Mouse (Mus musculus): ENCODE measurements around the gene Cnmd.
A peak's percentile ranks its signal among the peaks of the same experiment; 100 is the strongest.

The Cnmd gene

DNA sequence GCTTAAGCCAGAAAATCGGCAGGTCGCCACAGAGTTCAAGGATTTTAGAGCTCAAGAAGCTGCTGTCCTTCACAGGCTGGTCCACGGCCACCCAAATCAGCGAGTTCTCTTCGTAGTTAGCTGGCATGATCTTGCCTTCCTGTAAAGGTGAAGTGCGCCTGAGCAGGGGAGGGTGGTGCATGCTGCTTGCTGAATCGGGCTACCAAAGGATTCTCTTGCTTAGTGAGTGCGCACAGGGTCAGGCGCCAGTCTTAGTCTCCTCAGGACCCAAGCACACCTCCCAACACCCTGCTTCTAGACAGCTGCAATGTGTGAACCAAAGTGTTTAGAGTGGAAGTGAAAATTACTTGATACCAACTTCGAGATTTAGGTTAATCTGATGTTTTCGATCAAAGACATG lies 16.6 kb downstream of the Cnmd start:
- DNase-seq (ENCODE audit: low read depth, low spot score) = no peak

DNA sequence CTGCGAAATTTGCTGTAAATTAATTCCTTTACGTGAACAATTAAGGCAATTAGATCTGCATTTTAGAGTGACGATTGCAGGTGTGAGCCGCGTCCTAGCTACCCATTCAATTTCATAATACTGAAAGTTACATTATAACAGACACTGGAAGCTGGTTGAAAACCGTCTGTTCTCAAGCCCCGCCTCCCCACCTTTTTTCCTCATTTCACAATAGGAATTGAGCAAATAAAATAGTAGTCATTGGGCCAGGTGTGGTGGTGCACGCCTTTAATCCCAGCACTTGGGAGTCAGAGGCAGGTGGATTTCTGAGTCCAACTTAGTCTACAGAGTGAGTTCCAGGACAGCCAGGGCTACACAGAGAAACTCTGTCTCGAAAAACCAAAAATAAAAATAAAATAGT lies 19.9 kb downstream of the Cnmd start:
- DNase-seq (ENCODE audit: low read depth, low spot score) = no peak

DNA sequence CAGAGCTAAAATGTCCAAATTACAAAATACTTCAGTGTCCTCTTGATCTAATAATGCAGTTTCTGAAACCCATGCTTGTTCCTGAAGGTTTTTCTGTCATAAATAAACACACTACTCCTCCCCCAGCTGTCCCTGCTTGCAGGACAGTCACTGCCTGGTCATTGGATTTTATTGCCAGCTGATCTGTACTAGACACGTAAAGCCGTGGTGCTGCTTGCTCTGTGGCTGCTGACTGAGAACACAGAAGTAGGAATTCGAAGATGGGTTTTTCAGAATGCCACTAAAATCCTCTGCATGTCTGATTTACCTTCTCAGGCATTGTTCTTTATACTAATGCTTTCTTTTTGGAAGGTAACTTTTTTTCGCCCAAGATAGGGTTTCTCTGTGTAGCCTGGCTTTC lies 25.2 kb downstream of the Cnmd start:
- DNase-seq (ENCODE audit: low read depth, low spot score) = no peak

DNA sequence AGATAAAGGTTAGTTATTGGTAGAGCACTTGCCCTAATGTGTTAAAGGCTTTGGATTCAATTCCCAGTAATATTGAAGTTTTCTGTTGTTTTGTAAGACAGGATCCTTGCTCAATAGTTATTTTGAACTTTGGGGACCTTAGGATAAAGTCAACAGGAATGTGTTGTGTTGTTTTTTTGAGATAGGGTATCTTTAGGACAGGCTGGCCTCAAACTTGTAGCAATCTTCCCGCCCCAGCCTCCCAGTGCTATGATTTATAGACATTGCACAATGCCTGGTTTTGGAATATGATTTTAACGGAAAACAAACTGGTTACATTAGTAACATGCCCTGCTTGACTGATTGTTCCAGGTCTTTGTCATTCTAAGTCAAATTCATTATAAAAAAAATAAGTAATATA lies 28.8 kb downstream of the Cnmd start:
- DNase-seq (ENCODE audit: low read depth, low spot score) = no peak

DNA sequence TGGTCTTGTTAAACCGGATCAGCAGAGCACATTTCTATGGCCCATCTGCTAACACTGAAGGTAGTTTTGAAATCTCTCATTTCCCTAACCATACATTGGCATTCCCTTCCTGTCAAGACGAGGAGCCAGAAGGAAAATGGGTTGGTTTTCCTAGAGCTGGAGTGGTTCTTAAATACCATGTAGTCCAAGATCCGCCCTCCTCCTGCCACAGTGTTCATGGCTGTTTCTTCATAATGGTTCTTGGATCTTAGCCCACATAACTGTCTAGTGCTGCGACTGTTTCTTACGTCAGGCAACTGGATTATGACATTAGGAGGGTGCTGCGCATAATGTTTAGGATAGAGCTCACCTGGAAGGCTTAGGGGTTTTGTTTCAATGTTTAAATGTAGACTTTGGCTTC lies 29.6 kb downstream of the Cnmd start:
- DNase-seq (ENCODE audit: low read depth, low spot score) = no peak

DNA sequence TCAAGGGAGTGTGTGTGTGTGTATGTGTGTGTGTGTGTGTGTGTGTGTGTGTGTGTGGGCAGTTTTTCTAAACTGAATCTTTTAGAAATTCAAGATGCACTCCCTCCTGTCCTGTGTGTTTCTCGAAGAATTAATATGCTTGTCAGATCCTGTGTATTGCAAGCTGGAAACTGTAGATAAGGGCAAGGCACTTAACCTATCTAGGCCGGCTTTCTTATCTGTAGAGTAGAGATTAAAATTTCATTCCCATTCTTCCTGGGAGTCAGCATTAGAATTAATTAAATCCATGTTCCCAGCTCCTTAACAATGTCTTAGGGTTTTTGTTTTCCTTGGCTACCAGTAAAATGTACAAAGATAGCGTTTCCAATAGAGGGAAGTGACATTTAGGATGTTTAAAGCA lies 40.8 kb downstream of the Cnmd start:
- DNase-seq (ENCODE audit: low read depth, low spot score) = no peak

DNA sequence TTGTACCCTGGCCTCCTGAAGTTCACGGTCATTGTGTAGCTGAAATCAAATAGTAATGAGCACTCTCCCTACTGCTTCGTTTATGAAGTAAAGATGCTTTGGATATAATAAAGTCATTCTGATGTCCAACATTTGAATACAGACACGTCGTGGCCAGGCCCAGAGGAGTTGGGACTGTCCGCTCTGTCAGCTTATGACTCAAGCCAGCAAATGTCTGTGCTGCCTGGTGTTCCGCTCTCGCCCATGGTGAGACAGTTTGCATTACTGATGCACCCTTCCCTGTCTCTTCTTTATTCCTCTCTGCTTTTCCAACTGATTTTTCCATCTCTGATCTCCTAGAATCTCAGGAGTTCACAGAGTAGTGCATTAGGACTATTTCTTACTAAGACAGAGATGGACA lies 42.2 kb downstream of the Cnmd start:
- no peak for DNase-seq (ENCODE audit: low read depth, low spot score)

DNA sequence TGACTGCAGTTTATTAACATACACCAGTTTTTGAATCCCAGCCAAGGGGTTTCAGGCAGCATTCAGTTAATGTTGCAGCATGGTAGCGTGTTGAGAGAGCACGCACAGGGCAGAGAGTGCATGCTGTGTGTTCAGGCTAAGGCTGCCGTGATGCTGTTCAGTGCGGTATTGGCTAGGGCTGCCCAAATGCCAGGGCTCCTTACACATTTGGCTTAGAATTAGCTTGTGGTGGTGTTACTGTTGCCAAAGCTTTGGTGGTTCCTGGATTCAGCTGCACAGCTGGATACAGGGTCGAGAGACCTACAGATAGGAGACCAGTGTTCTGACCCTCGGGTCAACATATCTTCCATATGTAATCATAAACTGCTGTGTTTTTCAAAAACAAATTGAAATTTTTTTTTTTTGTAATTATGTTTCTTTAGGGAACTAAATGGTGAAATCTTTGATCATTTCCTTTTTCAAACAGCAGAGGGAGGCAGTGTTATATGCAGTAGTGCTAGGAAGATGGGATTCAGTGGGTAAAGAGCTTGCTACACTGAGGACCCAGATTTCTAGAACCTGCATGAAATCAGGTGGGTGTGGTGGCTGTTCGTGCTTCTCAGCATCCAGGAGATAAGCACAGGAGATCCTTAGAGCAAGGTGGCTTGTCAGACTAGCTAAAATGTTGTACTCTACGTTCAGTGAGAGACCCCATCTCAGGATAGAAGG lies 44.7 kb downstream of the Cnmd start:
- peak; percentile 22 for DNase-seq (ENCODE audit: low read depth, low spot score)

DNA sequence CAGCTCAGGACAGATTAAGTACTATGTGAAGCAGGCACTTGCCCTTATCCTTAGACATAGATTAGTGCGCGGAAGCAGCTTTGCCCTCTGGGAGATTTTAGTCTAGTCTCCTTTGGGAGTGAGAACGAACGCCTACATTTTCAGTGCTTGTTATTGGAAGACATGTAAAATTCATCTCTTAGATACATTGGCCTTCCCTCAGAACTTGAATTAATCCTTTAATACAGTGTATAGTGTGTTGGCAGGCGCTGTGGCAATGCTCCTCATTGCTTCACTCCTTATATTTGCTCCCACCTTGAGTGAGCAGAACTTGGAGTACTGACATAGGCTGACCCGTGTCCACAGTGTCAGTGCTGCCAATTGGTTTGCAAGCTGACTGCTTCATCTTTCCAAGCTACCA lies 53.7 kb downstream of the Cnmd start:
- no peak for DNase-seq (ENCODE audit: low read depth, low spot score)

DNA sequence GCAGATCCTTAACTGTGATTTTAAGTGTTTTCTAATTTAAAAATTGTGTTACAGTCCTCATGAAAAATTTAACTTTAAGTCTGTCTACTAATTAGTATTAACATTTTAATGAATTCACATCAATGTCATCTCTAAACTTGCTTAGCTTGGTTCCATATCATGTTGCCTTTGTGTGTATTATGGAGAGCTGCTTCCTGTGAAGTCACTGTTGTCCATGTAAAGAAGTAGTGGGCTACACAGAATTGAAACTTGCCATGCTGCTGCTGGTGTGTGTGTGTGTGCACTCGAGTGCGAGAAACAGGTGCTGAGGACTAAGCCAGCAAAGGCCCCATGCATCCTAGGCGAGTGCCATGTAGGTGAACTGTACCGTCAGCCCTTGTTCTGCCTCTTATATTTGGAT lies 54.6 kb downstream of the Cnmd start:
- DNase-seq (ENCODE audit: low read depth, low spot score) = peak; percentile 73

DNA sequence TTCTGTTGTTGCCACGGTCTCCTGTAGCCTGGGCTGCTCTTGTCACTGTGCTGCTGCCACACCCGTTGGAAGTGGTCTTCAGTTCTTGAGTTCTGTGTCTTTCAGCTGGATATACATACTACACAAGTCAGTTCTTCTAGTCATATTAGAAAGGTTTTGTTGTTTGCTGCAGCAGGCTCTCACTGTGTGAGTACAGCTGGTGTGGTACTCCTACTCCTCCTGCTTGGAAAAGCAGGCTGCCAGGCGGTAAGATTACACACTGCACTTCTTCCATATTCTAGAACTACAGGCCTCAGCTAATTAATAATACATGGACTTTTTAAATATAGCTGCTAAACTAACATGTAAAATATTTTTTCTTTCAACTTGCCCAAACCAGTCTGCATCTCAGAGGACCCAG lies 55.1 kb downstream of the Cnmd start:
- DNase-seq (ENCODE audit: low read depth, low spot score) = no peak

DNA sequence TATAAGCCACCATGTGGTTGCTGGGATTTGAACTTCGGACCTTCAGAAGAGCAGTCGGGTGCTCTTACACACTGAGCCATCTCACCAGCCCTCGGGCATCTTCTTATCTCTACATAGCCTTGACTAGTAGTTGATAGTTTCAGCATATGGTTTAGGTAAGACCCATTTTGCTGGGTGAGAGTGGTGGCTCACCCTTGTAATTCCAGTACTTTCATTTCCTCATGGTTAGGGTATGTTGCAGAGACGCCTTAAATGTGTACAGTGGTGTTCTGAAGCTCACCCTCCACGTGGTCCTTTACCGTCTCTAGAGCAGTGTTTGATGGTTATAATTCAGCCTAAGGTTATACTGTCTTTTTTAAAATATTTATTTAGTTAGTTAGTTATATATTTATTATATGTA lies 55.6 kb downstream of the Cnmd start:
- DNase-seq (ENCODE audit: low read depth, low spot score) = peak; percentile 70

DNA sequence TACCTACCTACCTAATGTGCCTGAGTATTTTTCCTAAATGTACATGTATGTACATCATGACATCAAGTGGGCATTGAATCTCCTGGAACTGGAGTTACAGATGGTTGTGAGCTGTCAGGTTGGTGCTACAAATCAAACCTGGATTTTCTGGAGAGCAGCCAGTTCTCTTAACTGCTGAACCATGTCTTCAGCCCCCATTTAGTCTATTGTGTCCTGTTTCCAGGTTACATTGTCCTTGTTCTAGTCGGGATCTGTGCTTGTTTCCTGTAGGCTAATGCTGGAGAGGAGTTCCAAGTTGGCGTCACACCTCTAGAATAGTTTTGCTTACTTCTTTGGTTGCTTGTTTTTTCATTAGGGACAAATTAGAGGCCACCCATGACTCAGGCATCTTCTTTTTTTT lies 56.1 kb downstream of the Cnmd start:
- DNase-seq (ENCODE audit: low read depth, low spot score) = peak; percentile 8

DNA sequence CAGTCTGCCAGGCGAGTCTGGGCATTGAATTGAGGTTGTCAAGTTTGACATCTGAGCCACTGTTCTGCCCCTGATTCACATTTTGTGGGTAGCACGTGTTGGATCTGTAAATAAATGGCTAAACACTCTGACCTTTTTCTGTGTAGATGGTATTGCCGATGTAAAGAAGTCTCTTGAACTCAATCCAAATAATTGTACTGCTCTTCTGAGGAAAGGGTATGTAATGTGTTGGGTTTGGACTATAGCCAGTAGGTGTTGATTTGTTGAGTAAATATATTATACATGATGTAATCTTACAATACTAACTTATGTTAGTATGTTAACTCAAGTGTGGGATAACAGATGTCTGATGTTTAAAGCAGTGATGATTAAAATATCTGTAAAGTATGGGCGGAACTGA lies 65.4 kb downstream of the Cnmd start:
- DNase-seq (ENCODE audit: low read depth, low spot score) = no peak

DNA sequence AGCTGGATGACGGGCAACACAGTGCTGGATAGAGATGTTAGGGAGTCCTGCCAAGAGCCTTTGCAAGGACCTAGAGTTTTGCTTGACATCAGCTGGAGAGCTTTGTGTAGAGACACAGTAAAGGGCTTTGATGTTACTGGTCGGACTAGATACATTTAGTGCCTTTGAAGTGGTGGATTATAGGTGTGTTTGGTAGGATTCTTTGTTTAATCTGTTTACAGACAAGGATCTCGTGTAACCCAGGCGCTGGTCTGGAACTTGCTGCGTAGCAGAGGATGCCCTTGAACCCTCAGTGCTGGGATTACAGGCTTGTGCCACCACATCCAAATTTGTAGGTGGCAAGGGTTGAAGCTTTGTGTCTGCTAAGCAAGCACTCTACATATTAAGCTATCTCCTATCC lies 67.9 kb downstream of the Cnmd start:
- no peak for DNase-seq (ENCODE audit: low read depth, low spot score)

DNA sequence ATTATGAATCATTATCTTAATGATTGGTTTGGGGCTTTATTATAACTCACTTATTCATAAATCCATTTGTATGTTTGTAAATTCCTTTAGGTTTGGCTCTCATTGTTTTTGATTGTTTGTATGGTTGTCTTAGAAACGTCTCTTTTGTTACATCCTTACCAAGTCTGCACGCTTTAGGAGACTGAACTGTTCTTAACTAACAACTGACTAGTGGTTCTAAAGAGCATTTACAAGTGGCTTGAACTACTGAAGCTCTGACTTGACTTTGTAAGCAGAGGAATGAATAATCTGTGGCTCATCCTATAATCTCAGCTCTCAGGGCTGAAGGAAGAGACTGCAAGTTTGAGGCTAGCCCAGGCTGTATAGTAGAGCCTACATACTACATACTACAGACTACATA lies 70.4 kb downstream of the Cnmd start:
- no peak for DNase-seq (ENCODE audit: low read depth, low spot score)

DNA sequence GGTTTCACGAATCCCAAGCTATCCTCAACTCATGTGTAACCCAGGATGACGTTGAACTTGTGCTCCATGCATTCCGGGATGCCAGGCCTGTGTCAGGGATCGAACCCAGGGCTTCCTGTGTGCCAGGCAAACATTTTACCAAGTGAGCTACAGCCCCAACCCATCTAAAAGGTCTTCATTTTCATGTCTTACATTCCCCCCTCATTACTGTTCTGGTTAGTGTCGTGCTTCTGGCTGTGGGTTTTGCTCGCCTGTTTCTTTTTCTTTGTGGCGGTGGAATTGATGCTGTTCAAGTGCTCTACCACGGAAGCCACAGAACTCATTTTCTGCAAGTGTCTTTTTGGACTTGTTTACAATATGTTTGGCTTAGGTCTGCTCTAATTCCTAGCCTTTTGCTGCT lies 71.1 kb downstream of the Cnmd start:
- no peak for DNase-seq (ENCODE audit: low read depth, low spot score)

DNA sequence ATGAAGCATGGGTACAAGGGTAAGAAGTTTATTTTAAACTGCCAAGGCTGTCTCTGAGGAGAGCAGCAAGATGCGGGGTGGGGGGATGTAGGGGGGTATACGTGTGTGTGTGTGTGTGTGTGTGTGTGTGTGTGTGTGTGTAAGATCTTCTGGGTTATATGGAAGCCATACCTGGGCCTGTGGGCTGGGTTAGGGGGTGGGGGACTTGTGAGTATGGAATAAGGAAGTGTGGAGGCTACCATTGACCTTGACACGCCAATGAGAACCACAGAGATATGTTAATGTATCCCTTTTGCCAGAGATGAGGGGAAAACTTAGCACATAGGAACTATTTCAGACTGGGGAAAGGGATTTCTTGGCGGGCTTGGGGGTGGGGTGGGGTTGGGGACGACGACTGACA lies 72.6 kb downstream of the Cnmd start:
- DNase-seq (ENCODE audit: low read depth, low spot score) = no peak

DNA sequence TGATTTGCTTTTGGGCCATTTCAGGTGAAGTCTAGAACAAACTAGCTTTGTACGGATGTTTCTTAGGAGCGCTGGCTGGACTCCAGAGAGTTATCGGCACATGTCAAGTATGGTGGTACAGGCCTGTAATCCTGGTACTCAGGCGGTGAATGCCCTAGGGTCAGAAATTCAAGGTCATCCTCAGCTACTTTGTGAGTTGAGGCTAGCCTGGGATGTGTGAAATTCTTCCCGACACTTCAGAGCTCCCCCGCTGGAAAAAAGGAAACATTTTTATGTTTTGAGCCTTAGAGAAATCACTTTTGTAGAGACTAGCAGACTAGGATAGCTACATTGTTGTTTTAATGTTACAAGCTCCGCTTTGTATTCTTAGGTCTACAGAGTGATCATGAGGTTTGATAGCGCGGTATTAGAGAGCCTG lies 73.4 kb downstream of the Cnmd start:
- no peak for DNase-seq (ENCODE audit: low read depth, low spot score)

DNA sequence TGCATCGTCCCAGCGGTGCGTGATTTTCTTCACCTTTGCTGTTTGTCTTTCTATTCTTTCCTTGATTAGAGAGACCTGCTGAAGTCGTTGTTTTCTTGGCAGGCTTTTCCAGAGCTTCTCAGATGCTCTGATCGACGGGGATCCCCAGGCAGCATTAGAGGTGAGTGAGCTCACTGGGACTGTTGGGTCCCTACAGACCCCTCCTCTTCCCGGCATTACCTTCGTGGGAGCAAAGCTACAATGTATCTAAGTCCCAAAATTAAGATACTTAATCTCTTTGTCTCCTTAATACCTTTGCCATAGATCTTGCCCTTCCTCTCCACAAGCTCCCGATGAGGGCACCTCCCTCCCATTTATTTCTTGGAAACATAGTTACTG lies 74.1 kb downstream of the Cnmd start:
- no peak for DNase-seq (ENCODE audit: low read depth, low spot score)
